Mouse (Mus musculus) heart, embryonic 12.5 days (tissue): ENCODE measurements around the gene Olfr463. TPM values are rescaled to one million over a fixed set of nuclear protein-coding genes. Genes with fewer than 3 reads are reported as not detected.
A peak's percentile ranks its signal among the peaks of the same experiment; 100 is the strongest.
"Not testable (repeated sequence)": the region's sequence is repeated elsewhere in the genome, so short reads cannot be mapped to it uniquely, and the experiment has no call there.

Source experiments
- ATAC-seq: fragments of 200-750 bp; cut with Nextera tagmentation; 2 replicates; pipeline ENCODE4 v1.8.0; 2017; ENCODE audit warnings: moderate TSS enrichment, moderate library complexity; ENCODE audit not compliant: insufficient number of reproducible peaks, low FRiP score
- H3K27ac ChIP-seq: fragments of 300-500 bp; sonication (generic); 2 replicates; pipeline ENCODE4 v1.5.1; 2016; ENCODE audit warnings: mild to moderate bottlenecking, moderate library complexity; ENCODE audit not compliant: poor library complexity, severe bottlenecking
- H3K27me3 ChIP-seq: fragments of 300-500 bp; sonication (generic); replicated peaks from 2 replicates; pipeline ENCODE4 v1.6.1; 2016; ENCODE audit warnings: mild to moderate bottlenecking, moderate library complexity
- H3K36me3 ChIP-seq: fragments of 300-500 bp; sonication (generic); 2 replicates; pipeline ENCODE4 v1.6.1; 2016; ENCODE audit warnings: mild to moderate bottlenecking, moderate library complexity
- H3K4me1 ChIP-seq: fragments of 300-500 bp; sonication (generic); replicated peaks from 2 replicates; pipeline ENCODE4 v1.6.1; 2016; ENCODE audit warnings: mild to moderate bottlenecking
- H3K4me2 ChIP-seq: fragments of 300-500 bp; sonication (generic); 2 replicates; pipeline ENCODE4 v1.6.1; 2016; ENCODE audit warnings: mild to moderate bottlenecking, moderate library complexity
- H3K4me3 ChIP-seq: fragments of 300-500 bp; sonication (generic); 2 replicates; pipeline ENCODE4 v1.5.1; 2016; ENCODE audit warnings: mild to moderate bottlenecking
- H3K9ac ChIP-seq: fragments of 300-500 bp; sonication (generic); 2 replicates; pipeline ENCODE4 v1.6.1; 2016; ENCODE audit warnings: mild to moderate bottlenecking, moderate library complexity
- H3K9me3 ChIP-seq: fragments of 300-500 bp; sonication (generic); replicated peaks from 2 replicates; pipeline ENCODE4 v1.6.1; 2016; ENCODE audit warnings: mild to moderate bottlenecking, moderate library complexity
- WGBS: fragments of 180-500 bp; shearing (Covaris S2); methylation state at CpG from one replicate; pipeline ENCODE4 v1.1.7; 2016; 5-methylcytosine and 5-hydroxymethylcytosine counted together
- polyA plus RNA-seq: library from polyadenylated mRNA; unstranded; fragments of >200 nt; fragmentation: Nextera tagmentation; extraction: Ambion mirVana; gene quantifications from 2 replicates; pipeline ENCODE4 v1.2.1, GENCODE M21; 2016

Gene Olfr463
- polyA plus RNA-seq, 1 experiment from 2014 or later = not detected

DNA sequence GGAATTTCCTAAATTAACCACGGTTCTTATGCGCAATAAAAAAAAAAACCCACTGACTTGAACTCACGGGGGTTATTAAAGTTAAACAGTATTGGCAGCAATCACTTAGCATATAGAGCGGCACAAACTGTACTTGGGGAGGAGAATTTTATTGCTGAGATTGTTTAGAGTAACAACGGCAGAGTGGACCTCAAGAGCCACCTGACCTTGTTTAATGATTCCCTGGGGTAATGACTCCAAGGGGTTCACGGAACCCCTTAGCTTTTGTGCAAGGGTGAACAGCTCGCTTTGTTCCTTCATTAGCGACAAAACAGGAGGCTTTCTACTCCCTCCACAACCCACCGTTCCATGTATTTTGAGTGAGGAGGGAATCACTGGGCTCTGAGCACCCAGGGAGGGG is 17.4 kb downstream of the Olfr463 start:
- Histone ChIP-seq H3K9ac (no peak overlapping the region), H3K4me3 (no peak overlapping the region), H3K9me3 (no peaks in the 10 kb centered on the region), H3K4me1 (no peaks in the 10 kb centered on the region), H3K27ac (no peak overlapping the region), H3K4me2 (no peak overlapping the region), H3K27me3 (peaks cover 21% of the 10 kb centered on the region), H3K36me3 (no peaks in the 10 kb centered on the region)
- WGBS = 82% methylated on average over 9 of the region's 9 CpGs
- no peak for ATAC-seq

DNA sequence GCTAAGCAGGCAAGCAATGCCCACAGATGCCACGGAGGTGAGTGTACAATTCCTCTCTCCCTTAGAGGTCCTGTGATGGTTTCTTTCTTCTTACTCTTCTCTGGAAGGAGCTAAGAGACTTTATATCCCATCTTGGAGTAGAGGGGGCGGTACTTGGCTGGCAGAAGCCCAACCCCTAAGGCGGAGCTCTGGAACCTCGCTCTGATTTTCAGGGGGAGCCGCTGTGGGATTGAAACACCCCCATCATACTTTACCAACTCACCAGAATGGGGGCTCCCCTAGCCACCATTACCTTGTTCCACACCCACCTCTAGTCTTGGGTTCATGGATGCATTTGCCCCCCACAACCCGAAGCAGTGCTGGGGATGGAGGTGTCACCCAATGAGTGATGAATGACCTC is 21.8 kb downstream of the Olfr463 start, which contains the start of gene Epx:
Gene Epx (minus strand): TSS at position 101 of the 400 bp plus-strand sequence.
- Histone ChIP-seq H3K36me3 (no peaks in the 10 kb centered on the region), H3K4me1 (no peaks in the 10 kb centered on the region), H3K4me2 (no peak within 1 kb of the TSS), H3K9me3 (no peaks in the 10 kb centered on the region), H3K27ac (no peak within 1 kb of the TSS), H3K4me3 (no peak within 1 kb of the TSS), H3K9ac (no peak within 1 kb of the TSS), H3K27me3 (peaks cover 35% of the 10 kb centered on the region)
- WGBS = 76% methylated on average over 6 of the region's 6 CpGs
- ATAC-seq = no peak

DNA sequence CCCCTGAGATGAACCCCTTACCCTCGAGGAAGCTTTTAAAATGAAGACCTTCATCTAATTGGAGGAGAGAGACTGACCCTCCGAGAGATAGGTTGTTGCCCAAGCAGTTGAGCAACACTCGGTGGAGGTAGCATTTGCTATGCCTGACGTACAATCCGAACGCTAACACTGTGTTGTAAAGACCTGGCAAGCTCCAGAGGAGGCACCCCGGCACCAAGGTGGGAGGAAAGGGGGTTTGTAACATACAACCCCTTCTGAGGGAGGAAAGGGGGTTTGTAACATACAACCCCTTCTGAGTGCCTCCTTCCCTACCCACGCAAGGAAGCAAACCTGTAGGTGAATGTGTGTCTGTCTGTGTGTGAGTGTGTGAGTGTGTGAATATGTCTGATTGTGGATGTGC is 25.4 kb downstream of the Olfr463 start:
- WGBS = 45% methylated on average over 8 of the region's 8 CpGs
- no peak overlapping the region for H3K4me2 ChIP-seq
- no peak overlapping the region for H3K27ac ChIP-seq
- H3K4me3 ChIP-seq = no peak overlapping the region
- H3K27me3 ChIP-seq = peaks cover 35% of the 10 kb centered on the region
- no peak for ATAC-seq
- no peak overlapping the region for H3K9ac ChIP-seq
- no peaks in the 10 kb centered on the region for H3K36me3 ChIP-seq
- no peaks in the 10 kb centered on the region for H3K4me1 ChIP-seq
- no peaks in the 10 kb centered on the region for H3K9me3 ChIP-seq

DNA sequence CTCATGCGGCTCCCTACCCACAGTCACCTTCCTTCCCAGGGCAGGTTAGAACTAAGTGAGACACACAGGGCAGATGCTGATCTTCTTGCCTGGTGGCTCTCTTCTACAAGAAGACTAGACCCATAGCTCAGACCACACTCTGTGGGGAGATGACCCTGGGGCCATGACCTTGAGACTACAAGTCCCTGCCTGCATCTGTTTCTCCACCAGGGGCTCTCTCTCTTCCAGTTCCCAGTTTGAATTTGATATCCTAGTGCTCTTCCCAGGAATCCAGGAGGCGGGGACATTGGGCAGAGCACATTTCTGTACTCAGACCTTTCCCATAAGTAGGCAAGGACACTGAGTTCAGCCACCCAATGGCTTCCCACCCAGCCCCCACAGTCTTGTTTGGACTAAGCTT is 27.1 kb downstream of the Olfr463 start:
- Histone ChIP-seq H3K4me1 (no peaks in the 10 kb centered on the region), H3K9ac (no peak overlapping the region), H3K9me3 (no peaks in the 10 kb centered on the region), H3K36me3 (no peaks in the 10 kb centered on the region), H3K4me3 (no peak overlapping the region), H3K27me3 (peaks cover 34% of the 10 kb centered on the region), H3K27ac (no peak overlapping the region), H3K4me2 (no peak overlapping the region)
- 75% methylated on average over 2 of the region's 2 CpGs for WGBS
- no peak for ATAC-seq

DNA sequence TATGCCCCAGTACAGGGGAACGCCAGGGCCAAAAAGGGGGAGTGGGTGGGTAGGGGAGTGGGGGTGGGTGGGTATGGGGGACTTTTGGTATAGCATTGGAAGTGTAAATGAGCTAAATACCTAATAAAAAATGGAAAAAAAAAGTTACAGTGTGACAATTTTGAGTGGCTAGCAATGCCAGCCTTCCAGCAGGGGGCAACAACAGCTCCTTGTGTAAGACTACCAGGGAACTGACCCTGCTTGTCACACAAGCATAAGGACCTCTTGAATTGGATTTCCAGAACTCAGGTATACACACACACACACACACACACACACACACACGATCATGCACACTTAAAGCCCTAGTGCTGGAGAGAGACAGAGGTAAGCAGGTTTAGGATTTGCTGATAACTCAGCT is 30.3 kb downstream of the Olfr463 start:
- H3K4me2 ChIP-seq, H3K27ac ChIP-seq, ATAC-seq, H3K4me1 ChIP-seq, H3K9ac ChIP-seq, H3K4me3 ChIP-seq, H3K9me3 ChIP-seq: not testable (repeated sequence)
- H3K36me3 ChIP-seq = peaks cover 15% of the 10 kb centered on the region; the same call in 1 of the 2 replicates
- H3K27me3 ChIP-seq = peaks cover 15% of the 10 kb centered on the region; the same call in 1 of the 2 replicates
- WGBS = 85% methylated on average over 1 of the region's 2 CpGs

DNA sequence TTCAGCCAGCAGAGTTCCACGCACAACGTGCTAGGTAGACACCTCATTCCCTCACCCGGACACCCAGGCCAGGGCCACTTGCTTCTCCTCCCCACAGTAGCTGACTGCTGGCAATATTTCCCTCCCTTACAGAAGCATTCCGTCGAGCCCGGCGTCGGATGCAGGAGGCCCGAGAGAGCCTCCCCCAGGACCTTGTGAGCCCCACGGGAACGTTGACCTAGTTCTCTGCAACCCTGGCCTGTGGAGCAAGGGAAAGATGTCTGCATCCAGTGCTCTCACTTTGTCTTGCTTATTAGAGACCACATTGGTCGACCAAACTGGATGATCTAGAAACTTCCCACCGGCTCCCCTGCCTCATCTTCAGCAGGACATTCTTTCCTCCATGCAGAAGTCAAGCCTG is 34.4 kb downstream of the Olfr463 start:
- Histone ChIP-seq H3K4me3 (no peak overlapping the region), H3K9ac (no peak overlapping the region), H3K4me1 (peaks cover 13% of the 10 kb centered on the region; the same call in 1 of the 2 replicates), H3K27me3 (no peaks in the 10 kb centered on the region), H3K9me3 (no peaks in the 10 kb centered on the region), H3K27ac (no peak overlapping the region), H3K36me3 (peaks cover 26% of the 10 kb centered on the region), H3K4me2 (no peak overlapping the region)
- 90% methylated on average over 13 of the region's 13 CpGs for WGBS
- no peak for ATAC-seq

DNA sequence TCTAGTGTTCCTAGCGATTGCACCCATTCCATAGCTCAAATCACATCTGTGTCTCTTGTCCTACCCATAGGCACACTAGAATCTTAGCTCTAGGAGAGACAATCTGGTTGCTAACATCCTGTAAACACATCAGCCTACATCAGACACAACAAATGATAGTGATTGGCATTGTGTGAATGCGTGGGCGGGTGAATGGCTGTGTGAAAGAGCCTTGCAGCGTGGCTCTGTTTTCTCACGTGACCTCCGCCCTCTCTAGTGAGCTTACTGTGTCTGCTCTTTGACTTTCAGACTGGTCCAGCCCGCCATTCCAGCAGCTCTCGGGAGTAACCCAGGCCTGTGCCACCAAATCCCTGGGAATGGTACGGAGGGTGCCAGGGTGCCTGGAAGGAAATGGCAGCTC is 36.8 kb downstream of the Olfr463 start:
- H3K9ac ChIP-seq = no peak overlapping the region
- no peak overlapping the region for H3K4me2 ChIP-seq
- H3K27me3 ChIP-seq = no peaks in the 10 kb centered on the region
- H3K4me3 ChIP-seq = no peak overlapping the region
- no peaks in the 10 kb centered on the region for H3K9me3 ChIP-seq
- H3K27ac ChIP-seq = no peak overlapping the region
- peaks cover 13% of the 10 kb centered on the region; the same call in 1 of the 2 replicates for H3K4me1 ChIP-seq
- ATAC-seq = no peak
- WGBS = 81% methylated on average over 9 of the region's 9 CpGs
- H3K36me3 ChIP-seq = peaks cover 41% of the 10 kb centered on the region

DNA sequence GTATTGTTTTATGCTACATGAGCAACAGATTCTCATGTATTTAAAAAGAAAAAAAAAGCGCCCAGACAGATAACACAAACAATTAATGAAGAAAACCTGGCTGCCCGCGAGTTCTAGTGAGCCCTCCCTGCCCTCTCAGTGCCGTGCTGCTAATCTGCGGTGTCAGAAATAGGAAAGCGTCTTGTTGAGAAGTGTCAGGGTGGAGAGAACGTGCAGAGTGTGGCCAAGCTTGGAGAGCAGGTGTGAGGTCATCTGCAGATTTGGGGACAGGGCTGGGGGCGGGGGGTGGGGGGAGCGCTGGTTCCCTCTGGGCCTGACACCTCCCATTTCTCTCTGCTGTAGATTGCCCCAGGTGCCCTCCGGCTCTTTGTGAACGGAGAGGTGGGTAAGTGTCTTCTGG is 37.9 kb downstream of the Olfr463 start:
- Histone ChIP-seq H3K36me3 (peaks cover 41% of the 10 kb centered on the region), H3K27ac (no peak overlapping the region), H3K27me3 (no peaks in the 10 kb centered on the region), H3K9me3 (no peaks in the 10 kb centered on the region), H3K4me1 (peaks cover 13% of the 10 kb centered on the region; the same call in 1 of the 2 replicates), H3K9ac (no peak overlapping the region), H3K4me3 (no peak overlapping the region), H3K4me2 (no peak overlapping the region)
- 65% methylated on average over 11 of the region's 11 CpGs for WGBS
- ATAC-seq = no peak

DNA sequence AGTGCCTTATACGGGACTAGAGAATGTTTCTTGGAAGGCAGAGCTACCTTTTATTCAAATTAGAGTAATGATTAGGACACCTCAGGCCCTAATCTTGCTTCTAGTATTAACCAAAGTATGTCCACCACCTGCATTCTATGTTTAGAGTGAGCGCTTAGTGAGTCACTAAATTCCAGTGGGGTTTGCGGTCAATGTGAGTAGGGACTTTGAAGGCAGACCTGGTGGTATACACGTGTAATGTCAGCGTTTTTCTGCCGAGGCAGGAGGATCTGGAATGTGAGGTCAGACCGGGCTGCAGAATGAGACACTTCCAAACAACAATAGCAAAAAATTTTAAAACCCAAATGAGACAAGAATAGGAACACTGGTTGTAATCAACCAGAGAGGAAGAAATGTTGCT is 42.6 kb downstream of the Olfr463 start:
- no peaks in the 10 kb centered on the region for H3K27me3 ChIP-seq
- no peak overlapping the region for H3K4me2 ChIP-seq
- H3K9ac ChIP-seq = no peak overlapping the region
- H3K4me3 ChIP-seq = no peak overlapping the region
- no peaks in the 10 kb centered on the region for H3K9me3 ChIP-seq
- H3K36me3 ChIP-seq = peaks cover 26% of the 10 kb centered on the region
- H3K27ac ChIP-seq = no peak overlapping the region
- 81% methylated on average over 7 of the region's 7 CpGs for WGBS
- ATAC-seq = no peak
- H3K4me1 ChIP-seq = 0 out of 2 replicates have a peak, but pooled peaks cover 4% of the 10 kb centered on the region

DNA sequence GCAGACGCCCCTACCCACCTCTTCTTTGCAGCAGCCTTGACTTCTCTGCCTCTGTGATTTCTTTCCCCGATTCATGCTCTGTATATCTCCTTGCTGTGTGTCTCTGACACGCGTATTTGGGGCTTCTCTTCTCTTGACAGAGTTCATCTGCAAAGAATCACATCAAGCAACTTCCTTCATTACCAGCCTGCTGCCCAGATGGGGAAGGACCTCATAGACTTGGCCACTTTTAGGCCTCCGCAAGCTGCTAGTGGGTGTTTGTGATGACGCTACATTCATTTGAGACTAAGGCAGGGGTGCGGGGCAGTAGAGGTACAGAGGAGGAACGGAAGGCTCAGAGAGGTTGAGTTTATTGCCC is 43.6 kb downstream of the Olfr463 start:
- WGBS = 43% methylated on average over 8 of the region's 8 CpGs
- peak overlapping the region; percentile 64 for H3K9ac ChIP-seq
- no peak for ATAC-seq
- H3K9me3 ChIP-seq = no peaks in the 10 kb centered on the region
- peak overlapping the region; percentile 62 for H3K4me3 ChIP-seq
- peak overlapping the region; percentile 83 for H3K4me2 ChIP-seq
- peaks cover 22% of the 10 kb centered on the region for H3K36me3 ChIP-seq
- H3K4me1 ChIP-seq = 0 out of 2 replicates have a peak, but pooled peaks cover 4% of the 10 kb centered on the region
- H3K27ac ChIP-seq = no peak overlapping the region
- no peaks in the 10 kb centered on the region for H3K27me3 ChIP-seq

DNA sequence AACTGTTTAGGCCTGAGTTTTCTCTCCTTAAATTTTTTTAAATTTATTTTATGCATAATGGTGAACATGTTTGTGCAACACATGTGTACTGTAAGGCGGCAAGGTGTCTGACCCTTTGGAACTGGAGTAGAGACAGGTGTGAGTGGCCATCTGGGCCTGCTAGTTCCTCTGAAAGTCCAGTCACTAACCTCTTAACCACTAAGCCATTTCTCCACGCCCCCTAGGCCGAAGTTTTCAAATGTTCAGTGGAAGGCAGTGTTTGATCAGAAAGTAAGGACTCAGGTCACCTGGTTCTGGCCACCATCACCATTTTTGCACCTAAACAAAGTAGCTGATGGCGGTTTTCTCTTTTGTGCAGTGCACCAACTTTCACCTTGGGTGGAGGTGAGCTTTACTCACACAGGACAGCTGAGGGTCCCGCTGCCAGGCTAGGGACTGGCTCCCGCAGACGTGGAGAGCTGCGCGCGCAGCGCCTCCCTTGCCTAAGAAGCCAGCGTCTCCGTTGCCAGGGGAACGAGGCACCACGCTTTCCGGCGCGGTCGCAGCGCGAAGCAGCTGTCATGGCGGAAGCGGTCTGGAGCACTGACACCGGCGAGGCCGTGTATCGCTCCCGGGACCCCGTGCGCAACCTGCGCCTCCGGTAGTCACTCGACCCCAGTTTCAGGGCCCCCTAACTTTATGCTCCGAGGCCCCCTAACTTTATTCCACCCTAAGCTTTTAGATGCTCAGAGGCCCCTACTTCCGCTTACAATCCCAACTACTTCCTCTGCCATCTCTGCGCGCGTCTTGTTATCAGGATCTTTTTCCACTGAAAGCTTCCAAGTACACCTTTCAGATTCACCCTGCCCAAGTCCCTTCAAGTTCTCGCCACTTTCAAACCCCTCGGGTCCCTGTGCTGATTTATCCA is 44.2 kb downstream of the Olfr463 start, which contains the start of gene Mks1:
Gene Mks1 (plus strand): TSS at position 526 of the 907 bp plus-strand sequence.
- WGBS = 4% methylated on average over 40 of the region's 40 CpGs
- Histone ChIP-seq H3K27ac (0 out of 2 replicates have a peak within 1 kb of the TSS, but pooled peaks have one; percentile 6), H3K4me2 (peak within 1 kb of the TSS; percentile 83), H3K36me3 (peaks cover 16% of the 10 kb centered on the region), H3K4me3 (peak within 1 kb of the TSS; percentile 62), H3K9ac (peak within 1 kb of the TSS; percentile 64), H3K9me3 (no peaks in the 10 kb centered on the region), H3K4me1 (0 out of 2 replicates have a peak, but pooled peaks cover 4% of the 10 kb centered on the region), H3K27me3 (no peaks in the 10 kb centered on the region)
- peak; percentile 91 for ATAC-seq
